Mouse (Mus musculus) midbrain, embryonic 10.5 days (tissue): ENCODE measurements around the gene Nbas. TPM values are rescaled to one million over a fixed set of nuclear protein-coding genes. Genes with fewer than 3 reads are reported as not detected.
A peak's percentile ranks its signal among the peaks of the same experiment; 100 is the strongest.

Source experiments
- DNase-seq: peaks from one replicate; pipeline ENCODE4 v3.0.0-alpha.2; 2017; ENCODE audit warnings: low spot score
- H3K27ac ChIP-seq: fragments of 300-500 bp; sonication (generic); replicated peaks from 2 replicates; pipeline ENCODE4 v1.5.1; 2016; ENCODE audit warnings: mild to moderate bottlenecking
- H3K27me3 ChIP-seq: fragments of 300-500 bp; sonication (generic); 2 replicates; pipeline ENCODE4 v1.6.1; 2016; ENCODE audit warnings: low read depth, mild to moderate bottlenecking; ENCODE audit not compliant: poor library complexity, severe bottlenecking
- H3K36me3 ChIP-seq: fragments of 300-500 bp; sonication (generic); 2 replicates; pipeline ENCODE4 v1.6.1; 2016; ENCODE audit warnings: mild to moderate bottlenecking, moderate library complexity
- H3K4me1 ChIP-seq: fragments of 300-500 bp; sonication (generic); 2 replicates; pipeline ENCODE4 v1.6.1; 2016
- H3K4me3 ChIP-seq: fragments of 300-500 bp; sonication (generic); 2 replicates; pipeline ENCODE4 v1.5.1; 2016; ENCODE audit warnings: mild to moderate bottlenecking, moderate library complexity
- H3K9me3 ChIP-seq: fragments of 300-500 bp; sonication (generic); replicated peaks from 2 replicates; pipeline ENCODE4 v1.6.1; 2016; ENCODE audit warnings: mild to moderate bottlenecking
- WGBS: fragments of 180-500 bp; shearing (Covaris S2); methylation state at CpG from one replicate; pipeline ENCODE4 v1.1.7; 2016; 5-methylcytosine and 5-hydroxymethylcytosine counted together
- polyA plus RNA-seq: library from polyadenylated mRNA; unstranded; fragments of >200 nt; fragmentation: Nextera tagmentation; extraction: Ambion mirVana; gene quantifications from 2 replicates; pipeline ENCODE4 v1.2.1, GENCODE M21; 2016

Nbas gene
- polyA plus RNA-seq, 1 experiment from 2014 or later: 13.3 TPM

- H3K27ac ChIP-seq: 0 out of 2 replicates have a peak overlapping the region, but pooled peaks have one; percentile 6
- 82% methylated on average over 10 of the region's 10 CpGs for WGBS
- no peaks in the 10 kb centered on the region for H3K36me3 ChIP-seq
- no peak for DNase-seq
- H3K9me3 ChIP-seq: no peaks in the 10 kb centered on the region
- no peak overlapping the region for H3K4me3 ChIP-seq
- no peaks in the 10 kb centered on the region for H3K27me3 ChIP-seq
- peaks cover 9% of the 10 kb centered on the region for H3K4me1 ChIP-seq
These were observed 230.4 kb downstream of the Nbas start for GRCm38 (mm10) chr12:13499237-13499889.

- Histone ChIP-seq H3K27ac (no peak overlapping the region), H3K36me3 (no peaks in the 10 kb centered on the region), H3K4me3 (no peak overlapping the region), H3K4me1 (peaks cover 9% of the 10 kb centered on the region), H3K9me3 (no peaks in the 10 kb centered on the region), H3K27me3 (no peaks in the 10 kb centered on the region)
- no peak for DNase-seq
- WGBS: 92% methylated on average over 3 of the region's 3 CpGs
These were observed 231.3 kb downstream of the Nbas start for GRCm38 (mm10) chr12:13500191-13500590.

- WGBS: 90% methylated on average over 5 of the region's 5 CpGs
- H3K36me3 ChIP-seq: no peaks in the 10 kb centered on the region
- H3K27me3 ChIP-seq: no peaks in the 10 kb centered on the region
- no peak overlapping the region for H3K27ac ChIP-seq
- DNase-seq: no peak
- H3K4me3 ChIP-seq: no peak overlapping the region
- H3K4me1 ChIP-seq: no peaks in the 10 kb centered on the region
- no peaks in the 10 kb centered on the region for H3K9me3 ChIP-seq
These were observed 236.0 kb downstream of the Nbas start for GRCm38 (mm10) chr12:13504771-13505444.

- no peak overlapping the region for H3K4me3 ChIP-seq
- WGBS: 64% methylated on average over 1 of the region's 1 CpGs
- H3K27me3 ChIP-seq: no peaks in the 10 kb centered on the region
- no peak overlapping the region for H3K27ac ChIP-seq
- DNase-seq: no peak
- peaks cover 27% of the 10 kb centered on the region for H3K36me3 ChIP-seq
- no peaks in the 10 kb centered on the region for H3K9me3 ChIP-seq
- no peaks in the 10 kb centered on the region for H3K4me1 ChIP-seq
These were observed 249.1 kb downstream of the Nbas start for GRCm38 (mm10) chr12:13518082-13518481.

GRCm38 (mm10) chr12:13519413-13519812 lies 250.5 kb downstream of the Nbas start:
- no peak for DNase-seq
- peaks cover 22% of the 10 kb centered on the region for H3K36me3 ChIP-seq
- WGBS: 96% methylated on average over 6 of the region's 6 CpGs
- no peaks in the 10 kb centered on the region for H3K27me3 ChIP-seq
- no peak overlapping the region for H3K27ac ChIP-seq
- no peaks in the 10 kb centered on the region for H3K4me1 ChIP-seq
- H3K4me3 ChIP-seq: no peak overlapping the region
- H3K9me3 ChIP-seq: no peaks in the 10 kb centered on the region

GRCm38 (mm10) chr12:13532731-13533365 lies 263.9 kb downstream of the Nbas start:
- no peak overlapping the region for H3K4me3 ChIP-seq
- H3K27ac ChIP-seq: no peak overlapping the region
- H3K4me1 ChIP-seq: no peaks in the 10 kb centered on the region
- H3K9me3 ChIP-seq: no peaks in the 10 kb centered on the region
- H3K36me3 ChIP-seq: peaks cover 6% of the 10 kb centered on the region
- WGBS: 72% methylated on average over 1 of the region's 1 CpGs
- DNase-seq: no peak
- H3K27me3 ChIP-seq: no peaks in the 10 kb centered on the region

- H3K27me3 ChIP-seq: no peaks in the 10 kb centered on the region
- DNase-seq: no peak
- no peaks in the 10 kb centered on the region for H3K4me1 ChIP-seq
- H3K9me3 ChIP-seq: no peaks in the 10 kb centered on the region
- peaks cover 6% of the 10 kb centered on the region for H3K36me3 ChIP-seq
- H3K27ac ChIP-seq: no peak overlapping the region
- H3K4me3 ChIP-seq: no peak overlapping the region
- 93% methylated on average over 4 of the region's 4 CpGs for WGBS
These were observed 270.2 kb downstream of the Nbas start for GRCm38 (mm10) chr12:13539171-13539570.

- Histone ChIP-seq H3K36me3 (no peaks in the 10 kb centered on the region), H3K27ac (no peak overlapping the region), H3K4me3 (no peak overlapping the region), H3K27me3 (no peaks in the 10 kb centered on the region), H3K4me1 (no peaks in the 10 kb centered on the region), H3K9me3 (no peaks in the 10 kb centered on the region)
- whole genome bisulfite sequencing: 82% methylated on average over 5 of the region's 5 CpGs
- DNase-seq: no peak
These were observed 274.9 kb downstream of the Nbas start for GRCm38 (mm10) chr12:13543806-13544205.

- Histone ChIP-seq H3K27ac (no peak overlapping the region), H3K4me3 (no peak overlapping the region), H3K4me1 (no peaks in the 10 kb centered on the region), H3K27me3 (no peaks in the 10 kb centered on the region), H3K36me3 (no peaks in the 10 kb centered on the region), H3K9me3 (no peaks in the 10 kb centered on the region)
- 91% methylated on average over 5 of the region's 5 CpGs for WGBS
- DNase-seq: no peak
These were observed 294.8 kb downstream of the Nbas start for GRCm38 (mm10) chr12:13563646-13564289.

GRCm38 (mm10) chr12:13564330-13564729 lies 295.4 kb downstream of the Nbas start:
- Histone ChIP-seq H3K9me3 (no peaks in the 10 kb centered on the region), H3K36me3 (no peaks in the 10 kb centered on the region), H3K27ac (no peak overlapping the region), H3K4me1 (no peaks in the 10 kb centered on the region), H3K4me3 (no peak overlapping the region), H3K27me3 (no peaks in the 10 kb centered on the region)
- 95% methylated on average over 2 of the region's 2 CpGs for WGBS
- no peak for DNase-seq

GRCm38 (mm10) chr12:13566421-13566820 lies 297.5 kb downstream of the Nbas start:
- H3K36me3 ChIP-seq: no peaks in the 10 kb centered on the region
- no peak for DNase-seq
- WGBS: 92% methylated on average over 7 of the region's 7 CpGs
- no peaks in the 10 kb centered on the region for H3K4me1 ChIP-seq
- H3K27ac ChIP-seq: no peak overlapping the region
- H3K27me3 ChIP-seq: no peaks in the 10 kb centered on the region
- no peaks in the 10 kb centered on the region for H3K9me3 ChIP-seq
- H3K4me3 ChIP-seq: no peak overlapping the region

GRCm38 (mm10) chr12:13575158-13575557 lies 306.2 kb downstream of the Nbas start:
- H3K27ac ChIP-seq: 0 out of 2 replicates have a peak overlapping the region, but pooled peaks have one; percentile 17
- no peak for DNase-seq
- H3K4me3 ChIP-seq: no peak overlapping the region
- H3K36me3 ChIP-seq: no peaks in the 10 kb centered on the region
- H3K9me3 ChIP-seq: no peaks in the 10 kb centered on the region
- 90% methylated on average over 4 of the region's 4 CpGs for WGBS
- H3K4me1 ChIP-seq: peaks cover 12% of the 10 kb centered on the region
- no peaks in the 10 kb centered on the region for H3K27me3 ChIP-seq
